8 mouse cellular contexts compared by ENCODE assay signal in the genomic region with DNA sequence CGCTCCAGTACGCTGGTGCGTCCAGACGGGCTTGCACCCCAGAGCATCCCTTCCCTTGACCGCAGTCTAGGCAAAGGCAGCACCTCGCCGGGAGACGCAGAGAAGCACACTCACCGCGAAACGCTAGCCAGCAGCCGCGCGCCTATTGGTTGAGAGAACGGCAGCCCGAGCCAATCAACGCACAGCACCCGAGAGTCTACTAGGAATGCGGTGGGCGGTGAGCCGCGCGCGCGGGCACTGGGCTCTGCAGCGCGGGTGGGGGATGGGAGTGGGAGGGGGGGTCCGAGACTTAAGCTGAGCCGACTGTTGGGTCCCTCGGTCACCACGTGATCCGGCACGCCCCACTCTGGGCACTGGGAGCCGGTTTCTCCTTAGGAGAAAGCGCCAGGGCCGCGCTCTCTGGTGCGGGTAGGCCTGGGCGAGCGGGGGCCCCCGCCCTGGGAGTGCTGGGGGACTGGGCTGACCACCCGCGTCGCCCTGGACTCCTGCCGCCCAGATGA. TPM values are rescaled to one million over a fixed set of nuclear protein-coding genes. Genes with fewer than 3 reads are reported as not detected.
A peak's percentile ranks its signal among the peaks of the same experiment; 100 is the strongest.
DNase-seq lines count a peak whose midpoint lies in the region; ATAC-seq lines count a peak whose summit lies in the region.

No protein-coding gene starts in this region.

- H3K27me3 ChIP-seq in hindbrain, embryonic 13.5 days: 0 out of 2 replicates have a peak, but pooled peaks cover 3% of the 10 kb centered on the region

- H3K36me3 ChIP-seq in hindbrain, embryonic 13.5 days: no peaks in the 10 kb centered on the region

- DNase-seq in R1 (ENCODE audit: low read depth, low spot score): peak; percentile 95
- DNase-seq in cerebellum, postnatal 14 days: peak; percentile 96 to 97
- DNase-seq in frontal cortex, postnatal 14 days (ENCODE audit: low spot score in 2 of 2): peak; percentile 89 to 93
- peak; percentile 92 to 96 for DNase-seq in layer of hippocampus, postnatal 14 days (ENCODE audit: low spot score in 2 of 2)
- peak; percentile 96 for DNase-seq in lung, postnatal 10 days
- DNase-seq in retina, embryonic 14.5 days (ENCODE audit: low spot score): peak; percentile 98
- peak; percentile 89 to 91 for DNase-seq in thymus, postnatal 36 days

- peak; percentile 91 for ATAC-seq in hindbrain, embryonic 13.5 days (ENCODE audit: low FRiP score)

- peak overlapping the region; percentile 96 for H3K27ac ChIP-seq in hindbrain, embryonic 13.5 days

- H3K9me3 ChIP-seq in hindbrain, embryonic 13.5 days: no peaks in the 10 kb centered on the region

- H3K4me2 ChIP-seq in hindbrain, embryonic 13.5 days: peak overlapping the region; percentile 75

- H3K4me1 ChIP-seq in hindbrain, embryonic 13.5 days (replicated peaks): peaks cover 63% of the 10 kb centered on the region

- peak overlapping the region; percentile 45 for H3K4me3 ChIP-seq in hindbrain, embryonic 13.5 days

- 5% methylated on average over 42 of the region's 45 CpGs for WGBS in hindbrain, embryonic 13.5 days

- H3K9ac ChIP-seq in hindbrain, embryonic 13.5 days: peak overlapping the region; percentile 78

RNA-seq across cellular contexts. Expression of a gene that starts 37.5 kb away (rescaled TPM):
- polyA plus RNA-seq in hindbrain, embryonic 13.5 days (2015; fragmentation: Nextera tagmentation; extraction: Ambion mirVana): 4,110 and 4,339 TPM in 2 replicates
- total RNA-seq in layer of hippocampus, postnatal 14 days (2021): 1,000 to 10,000 TPM; 1,835 to 1,925 TPM

RNA-seq across cellular contexts. Expression of a gene that starts 50.5 kb away (rescaled TPM):
- polyA plus RNA-seq in hindbrain, embryonic 13.5 days (2015; fragmentation: Nextera tagmentation; extraction: Ambion mirVana): 1.6 and 2.6 TPM in 2 replicates
- total RNA-seq in layer of hippocampus, postnatal 14 days (2021): under 1 TPM; 0.48 to 0.67 TPM

Comparison
In these comparisons a context has a peak if more than half of its experiments do, and no peak if none do; other contexts are left out.
1. Peak in every context shown above with its lines: DNase-seq, ATAC-seq, H3K4me3 ChIP-seq and H3K27ac ChIP-seq.